Mouse (Mus musculus) myocyte (in vitro differentiated cells): ENCODE data around the gene Sgpp2.

Source experiments
- E2F4 ChIP-seq: IDR thresholded peaks from one replicate; pipeline ENCODE4 v1.6.1; 2011; ENCODE audit warnings: mild to moderate bottlenecking, control low read depth, moderate library complexity; ENCODE audit not compliant: insufficient read depth
- POLR2A ChIP-seq: IDR thresholded peaks from one replicate; pipeline ENCODE4 v1.6.1; 2011; ENCODE audit warnings: low read depth, mild to moderate bottlenecking, control low read depth, moderate library complexity; ENCODE audit not compliant: insufficient read length

- TF ChIP-seq POLR2A (no peak), E2F4 (no peak)
Measured at GRCm38 (mm10) chr1:78395191-78395735, 85.1 kb downstream of the Sgpp2 start.
